Mouse (Mus musculus) limb, embryonic 14.5 days (tissue): ENCODE measurements around the gene Sult1a1. TPM values are rescaled to one million over a fixed set of nuclear protein-coding genes. Genes with fewer than 3 reads are reported as not detected.

Experiments
- ATAC-seq: fragments of 200-750 bp; cut with Nextera tagmentation; 2 replicates; pipeline ENCODE4 v1.8.0; 2017; ENCODE audit warnings: low read depth, moderate number of reproducible peaks, moderate TSS enrichment; ENCODE audit not compliant: low FRiP score
- DNase-seq: peaks from one replicate; pipeline ENCODE4 v3.0.0-alpha.2; 2015; ENCODE audit warnings: low spot score
- H3K27ac ChIP-seq: fragments of 300-500 bp; sonication (generic); replicated peaks from 2 replicates; pipeline ENCODE4 v1.5.1; 2014; ENCODE audit warnings: low read depth, mild to moderate bottlenecking, low read length, moderate library complexity, mixed read lengths
- H3K27me3 ChIP-seq: fragments of 300-500 bp; sonication (generic); 2 replicates; pipeline ENCODE4 v1.6.1; 2014; ENCODE audit warnings: low read length, mixed read lengths; ENCODE audit not compliant: control insufficient read depth, insufficient read depth
- H3K36me3 ChIP-seq: fragments of 300-500 bp; sonication (generic); 2 replicates; pipeline ENCODE4 v1.6.1; 2014; ENCODE audit warnings: mild to moderate bottlenecking, low read length, moderate library complexity, mixed read lengths; ENCODE audit not compliant: control insufficient read depth, insufficient read depth
- H3K4me1 ChIP-seq: fragments of 300-500 bp; sonication (generic); 2 replicates; pipeline ENCODE4 v1.6.1; 2014; ENCODE audit warnings: antibody characterized with exemption, low read length, mixed read lengths; ENCODE audit not compliant: control insufficient read depth, insufficient read depth
- H3K4me2 ChIP-seq: fragments of 300-500 bp; sonication (generic); replicated peaks from 2 replicates; pipeline ENCODE4 v1.6.1; 2014; ENCODE audit warnings: low read depth, mild to moderate bottlenecking, low read length, moderate library complexity; ENCODE audit not compliant: severe bottlenecking
- H3K4me3 ChIP-seq: fragments of 300-500 bp; sonication (generic); replicated peaks from 2 replicates; pipeline ENCODE4 v1.5.1; 2014; ENCODE audit warnings: low read length
- H3K9ac ChIP-seq: fragments of 300-500 bp; sonication (generic); 2 replicates; pipeline ENCODE4 v1.6.1; 2014; ENCODE audit warnings: mild to moderate bottlenecking, low read depth, low read length, moderate library complexity; ENCODE audit not compliant: severe bottlenecking
- H3K9me3 ChIP-seq: fragments of 300-500 bp; sonication (generic); 2 replicates; pipeline ENCODE4 v1.6.1; 2016; ENCODE audit warnings: low read length; ENCODE audit not compliant: control insufficient read depth
- POLR2A ChIP-seq: fragments of 200-500 bp; IDR thresholded peaks from 2 replicates; pipeline ENCODE4 v1.8.0; 2012; ENCODE audit warnings: inconsistent platforms, mild to moderate bottlenecking, moderate library complexity, borderline replicate concordance; ENCODE audit not compliant: insufficient read depth, insufficient read length; ENCODE audit errors: extremely low read depth
- WGBS: fragments of 180-500 bp; shearing (Covaris S2); extraction: QIAGEN DNeasy Blood & Tissue Kit; methylation state at CpG from one replicate; pipeline ENCODE4 v1.1.7; 2014; 5-methylcytosine and 5-hydroxymethylcytosine counted together
- polyA plus RNA-seq, 2 experiments: library from polyadenylated mRNA; depleted of rRNA in 1 of 2; stranded (reverse) in 1 of 2; unstranded in 1 of 2; fragments of >200 nt; fragmentation: Nextera tagmentation in 1 of 2; extraction: Ambion mirVana in 1 of 2; gene quantifications; 2 replicates each; pipeline versions ENCODE4 v1.2.1 to v1.2.3; 2012 to 2014

Sult1a1 gene
- polyA plus RNA-seq, 2 experiments = 6.9 to 10.3 TPM

DNA sequence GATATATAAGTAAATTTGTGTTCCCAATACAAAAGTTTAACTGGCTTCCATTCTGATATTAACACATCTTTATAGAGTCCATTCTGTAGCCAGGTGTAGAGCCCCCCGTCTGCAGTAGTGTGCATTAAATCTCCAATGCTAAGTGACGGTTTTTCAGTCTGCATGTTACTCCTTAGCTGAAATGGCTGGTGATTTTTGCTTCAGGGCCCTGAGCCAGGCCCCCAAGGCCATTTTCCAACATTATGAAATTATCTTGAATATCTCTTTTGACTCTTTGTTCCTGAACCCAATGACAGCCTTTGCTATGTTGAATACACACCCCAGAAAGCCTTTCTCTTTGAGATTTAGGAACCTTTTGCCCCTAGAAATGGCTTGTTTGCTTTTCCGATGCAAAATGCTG, 16.5 kb downstream of the Sult1a1 start:
- Histone ChIP-seq H3K4me2 (no peak overlapping the region), H3K4me1 (no peaks in the 10 kb centered on the region), H3K36me3 (peaks cover 22% of the 10 kb centered on the region), H3K9ac (no peak overlapping the region), H3K27me3 (no peaks in the 10 kb centered on the region), H3K4me3 (no peak overlapping the region), H3K27ac (no peak overlapping the region), H3K9me3 (no peaks in the 10 kb centered on the region)
- TF ChIP-seq POLR2A = no peak
- ATAC-seq (no peak), DNase-seq (no peak)
- 71% methylated on average over 3 of the region's 3 CpGs for WGBS

DNA sequence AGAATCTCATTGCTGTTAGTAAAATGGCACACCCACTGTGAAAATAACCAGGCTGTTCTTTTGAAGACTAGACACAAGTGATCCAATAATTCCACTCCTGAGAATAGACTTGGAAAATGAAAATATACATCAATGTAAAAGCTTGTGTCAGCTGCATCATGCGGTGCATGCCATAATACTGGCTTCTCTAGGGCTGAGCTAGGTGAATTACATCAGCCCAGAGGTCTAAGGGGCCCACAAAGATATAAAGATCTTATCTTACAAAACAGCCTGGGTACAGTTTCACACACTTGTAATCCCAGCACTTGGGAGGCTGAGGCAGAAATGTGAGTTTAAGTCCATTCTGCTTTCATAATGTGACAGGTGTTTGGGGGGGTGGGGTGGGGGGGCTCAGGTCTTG, 18.7 kb downstream of the Sult1a1 start:
- Histone ChIP-seq H3K4me2 (no peak overlapping the region), H3K9me3 (no peaks in the 10 kb centered on the region), H3K27ac (no peak overlapping the region), H3K4me1 (no peaks in the 10 kb centered on the region), H3K27me3 (no peaks in the 10 kb centered on the region), H3K36me3 (peaks cover 9% of the 10 kb centered on the region; the same call in 1 of the 2 replicates), H3K4me3 (no peak overlapping the region), H3K9ac (no peak overlapping the region)
- ATAC-seq = no peak
- DNase-seq = no peak
- TF ChIP-seq POLR2A = no peak
- WGBS = 82% methylated on average over 1 of the region's 1 CpGs

DNA sequence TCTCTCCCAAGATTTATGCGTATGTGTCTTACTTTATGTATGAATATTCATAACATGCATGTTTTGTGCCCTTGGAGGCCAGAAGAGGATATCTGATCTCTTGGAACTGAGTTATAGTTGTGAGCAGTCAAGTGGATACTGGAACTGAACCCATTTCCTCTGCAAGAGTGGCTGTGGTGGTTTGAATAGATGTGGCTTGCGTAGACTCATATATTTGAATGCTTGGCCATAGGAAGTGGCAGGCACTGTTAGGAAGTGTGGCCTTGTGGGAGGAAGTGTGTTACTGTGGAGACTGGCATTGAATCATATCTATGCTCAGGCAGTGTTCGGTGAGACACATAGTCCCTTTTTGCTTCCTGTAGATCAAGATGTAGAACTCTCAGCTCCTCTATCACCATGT, 20.5 kb downstream of the Sult1a1 start:
- DNase-seq = no peak
- Histone ChIP-seq H3K4me3 (no peak overlapping the region), H3K4me1 (no peaks in the 10 kb centered on the region), H3K4me2 (no peak overlapping the region), H3K9ac (no peak overlapping the region), H3K36me3 (no peaks in the 10 kb centered on the region), H3K27me3 (no peaks in the 10 kb centered on the region), H3K27ac (no peak overlapping the region), H3K9me3 (no peaks in the 10 kb centered on the region)
- 92% methylated on average over 3 of the region's 3 CpGs for WGBS
- ATAC-seq = no peak
- TF ChIP-seq POLR2A = no peak

DNA sequence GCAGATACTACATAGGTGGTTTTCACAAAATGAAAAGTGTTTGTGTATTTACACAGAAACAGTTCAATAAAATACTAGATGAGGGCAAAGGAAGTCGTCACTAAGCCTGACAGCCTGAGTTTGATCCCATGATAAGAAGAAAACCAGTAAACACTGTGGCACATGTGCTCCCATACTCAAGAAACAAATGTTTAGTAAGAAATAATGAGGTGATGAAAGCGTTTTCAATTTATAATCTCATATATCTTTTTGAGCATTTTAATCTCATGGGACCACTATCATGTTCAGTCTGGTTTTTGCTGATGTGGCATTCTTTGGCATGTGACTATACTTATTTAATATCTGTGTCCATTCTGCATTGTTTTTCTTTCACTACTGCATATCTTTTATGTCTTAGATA, 22.2 kb downstream of the Sult1a1 start:
- 76% methylated on average over 2 of the region's 2 CpGs for WGBS
- no peaks in the 10 kb centered on the region for H3K36me3 ChIP-seq
- DNase-seq (no peak), ATAC-seq (no peak)
- no peaks in the 10 kb centered on the region for H3K27me3 ChIP-seq
- H3K27ac ChIP-seq = no peak overlapping the region
- no peak overlapping the region for H3K9ac ChIP-seq
- no peak overlapping the region for H3K4me3 ChIP-seq
- H3K4me1 ChIP-seq = no peaks in the 10 kb centered on the region
- no peaks in the 10 kb centered on the region for H3K9me3 ChIP-seq
- no peak for TF ChIP-seq POLR2A
- no peak overlapping the region for H3K4me2 ChIP-seq

DNA sequence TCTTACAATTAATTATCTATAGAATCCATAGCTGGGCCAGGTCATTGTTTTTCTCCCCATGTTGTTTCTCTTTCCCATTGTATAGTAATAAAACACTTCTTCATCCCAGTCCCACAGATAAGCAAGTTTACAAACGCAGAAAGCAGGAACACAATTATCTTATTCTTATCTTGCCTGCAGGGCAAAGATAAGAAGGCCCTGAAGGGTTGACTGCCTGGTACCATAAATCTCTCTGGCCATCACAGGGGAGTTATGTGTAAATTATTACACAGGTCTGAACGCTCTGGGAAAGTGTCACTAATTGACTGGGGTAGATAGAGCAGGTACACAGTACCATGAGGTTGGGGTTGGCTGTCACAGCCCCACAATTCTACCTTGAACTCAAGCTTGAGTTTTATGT, 25.4 kb downstream of the Sult1a1 start:
- Histone ChIP-seq H3K27ac (no peak overlapping the region), H3K27me3 (no peaks in the 10 kb centered on the region), H3K4me2 (no peak overlapping the region), H3K36me3 (no peaks in the 10 kb centered on the region), H3K9me3 (no peaks in the 10 kb centered on the region), H3K4me3 (no peak overlapping the region), H3K4me1 (0 out of 2 replicates have a peak, but pooled peaks cover 2% of the 10 kb centered on the region), H3K9ac (no peak overlapping the region)
- WGBS = 75% methylated on average over 2 of the region's 2 CpGs
- ATAC-seq (no peak), DNase-seq (no peak)
- TF ChIP-seq POLR2A = no peak
